Mouse (Mus musculus): Measurements from ENCODE around the gene Gng11.

Gng11 gene

GRCm38 (mm10) chr6:4003890-4004306 lies at the start of gene Gng11:
Gene Gng11, plus strand, starts transcription at chr6:4003904.
- in situ Hi-C loops (cut with MboI) = no loop called here

GRCm38 (mm10) chr6:3954969-3955368 lies 48.7 kb upstream of the Gng11 start:
- in situ Hi-C loops (cut with MboI) = no loop called here

GRCm38 (mm10) chr6:3967676-3968626 lies 35.8 kb upstream of the Gng11 start:
- in situ Hi-C loops (cut with MboI) = no loop called here

- in situ Hi-C loops (cut with MboI) = no loop called here
Observed at GRCm38 (mm10) chr6:3973679-3974078, 30.0 kb upstream of the Gng11 start.

GRCm38 (mm10) chr6:3982661-3983284 lies 20.9 kb upstream of the Gng11 start:
- in situ Hi-C loops (cut with MboI) = no loop called here

- in situ Hi-C loops (cut with MboI) = no loop called here
Observed at GRCm38 (mm10) chr6:3988750-3989149, 15.0 kb upstream of the Gng11 start, which contains the start of gene Tfpi2. Gene Tfpi2, minus strand, starts transcription at chr6:3988919.

GRCm38 (mm10) chr6:3993492-3993891 lies 10.2 kb upstream of the Gng11 start, which contains the start of gene Gngt1:
Gene Gngt1, plus strand, starts transcription at chr6:3993792.
- in situ Hi-C loops (cut with MboI) = no loop called here

- in situ Hi-C loops (cut with MboI) = no loop called here
Observed at GRCm38 (mm10) chr6:3998089-3998488, 5.6 kb upstream of the Gng11 start.

GRCm38 (mm10) chr6:3999296-3999695 lies 4.4 kb upstream of the Gng11 start:
- in situ Hi-C loops (cut with MboI) = no loop called here

GRCm38 (mm10) chr6:4000716-4001115 lies 3.0 kb upstream of the Gng11 start:
- in situ Hi-C loops (cut with MboI) = no loop called here

- in situ Hi-C loops (cut with MboI) = no loop called here
Observed at GRCm38 (mm10) chr6:4003445-4003844, 259 bp upstream of the Gng11 start.

GRCm38 (mm10) chr6:4004808-4005207 lies 1.1 kb downstream of the Gng11 start:
- in situ Hi-C loops (cut with MboI) = no loop called here

- in situ Hi-C loops (cut with MboI) = no loop called here
Observed at GRCm38 (mm10) chr6:4008501-4009040, 4.9 kb downstream of the Gng11 start.

- in situ Hi-C loops (cut with MboI) = no loop called here
Observed at GRCm38 (mm10) chr6:4009548-4009947, 5.8 kb downstream of the Gng11 start.

- in situ Hi-C loops (cut with MboI) = no loop called here
Observed at GRCm38 (mm10) chr6:4022645-4023044, 18.9 kb downstream of the Gng11 start.

- in situ Hi-C loops (cut with MboI) = no loop called here
Observed at GRCm38 (mm10) chr6:4026367-4026766, 22.7 kb downstream of the Gng11 start.

GRCm38 (mm10) chr6:4030956-4031355 lies 27.3 kb downstream of the Gng11 start:
- in situ Hi-C loops (cut with MboI) = no loop called here

- in situ Hi-C loops (cut with MboI) = no loop called here
Observed at GRCm38 (mm10) chr6:4041821-4042220, 38.1 kb downstream of the Gng11 start.

GRCm38 (mm10) chr6:4047200-4047599 lies 43.5 kb downstream of the Gng11 start:
- in situ Hi-C loops (cut with MboI) = no loop called here

- in situ Hi-C loops (cut with MboI) = loop anchor here (25.0 kb wide), 1 partner anchor 541 kb away; no protein-coding TSS in a partner anchor
Observed at GRCm38 (mm10) chr6:4052843-4053242, 49.1 kb downstream of the Gng11 start.

- in situ Hi-C loops (cut with MboI) = loop anchor here (25.0 kb wide), 1 partner anchor 542 kb away; no protein-coding TSS in a partner anchor
Observed at GRCm38 (mm10) chr6:4054387-4054786, 50.7 kb downstream of the Gng11 start.

Measured in mature B cell (primary cell).